Mouse (Mus musculus) spleen, adult 2 months (tissue): ENCODE data around the gene Hps1.

Experiments used
- CTCF ChIP-seq: fragments of 200-500 bp; IDR thresholded peaks from 2 replicates; pipeline ENCODE4 v1.5.1; 2011; ENCODE audit warnings: mild to moderate bottlenecking, inconsistent platforms; ENCODE audit not compliant: insufficient read depth, insufficient read length, insufficient replicate concordance; ENCODE audit errors: extremely low read depth
- POLR2A ChIP-seq: fragments of 200-500 bp; IDR thresholded peaks from 2 replicates; pipeline ENCODE4 v1.6.1; 2011; ENCODE audit warnings: low read depth, low read length, inconsistent platforms

GRCm38 (mm10) chr19:42739734-42740133 is 40.0 kb downstream of the Hps1 start:
- TF ChIP-seq CTCF (no peak), POLR2A (no peak)
